In genomic region chr5:33674439-33674838, GRCm38 (mm10) we compare ENCODE assay signal across 10 mouse cellular contexts. TPM values are rescaled to one million over a fixed set of nuclear protein-coding genes. Genes with fewer than 3 reads are reported as not detected.
DNase-seq lines count a peak whose midpoint lies in the region; ATAC-seq and TF ChIP-seq lines count a peak whose summit lies in the region.
"Had no signal": no experiment of that assay in that cellular context is flagged by ENCODE, and none has a peak within 500 bp of the region (broad histone marks: within the 10 kb centered on the region; RNA-seq: fewer than 3 reads in every experiment).

No protein-coding gene starts in this region.

- TF ChIP-seq POLR2A in limb, embryonic 14.5 days (IDR thresholded peaks at IDR 0.05; ENCODE audit: borderline replicate concordance, extremely low read depth, insufficient read depth, insufficient read length), result no peak

- no peak overlapping the region for H3K9ac ChIP-seq in heart, embryonic 13.5 days
- H3K9ac ChIP-seq in hindbrain, embryonic 11.5 days (ENCODE audit: low read depth, low read length), result no peak overlapping the region
- H3K9ac ChIP-seq in limb, embryonic 14.5 days (ENCODE audit: low read depth, low read length, severe bottlenecking), result no peak overlapping the region
- H3K9ac ChIP-seq: liver, embryonic 15.5 days had no signal

- H3K4me3 ChIP-seq in heart, embryonic 13.5 days, result no peak overlapping the region
- H3K4me3 ChIP-seq in hindbrain, embryonic 11.5 days (ENCODE audit: low read depth, low read length), result no peak overlapping the region
- H3K4me3 ChIP-seq in limb, embryonic 14.5 days (replicated peaks; ENCODE audit: low read length), result no peak overlapping the region
- H3K4me3 ChIP-seq: liver, embryonic 15.5 days had no signal

- no peaks in the 10 kb centered on the region for H3K9me3 ChIP-seq in heart, embryonic 13.5 days
- H3K9me3 ChIP-seq in hindbrain, embryonic 11.5 days (ENCODE audit: control insufficient read depth, low read length), result no peaks in the 10 kb centered on the region
- no peaks in the 10 kb centered on the region for H3K9me3 ChIP-seq in limb, embryonic 14.5 days (ENCODE audit: control insufficient read depth, low read length)
- H3K9me3 ChIP-seq: liver, embryonic 15.5 days had no signal

- 64% methylated on average over 3 of the region's 3 CpGs for WGBS in heart, embryonic 13.5 days
- 69% methylated on average over 3 of the region's 3 CpGs for WGBS in hindbrain, embryonic 11.5 days
- WGBS in limb, embryonic 14.5 days, result 60% methylated on average over 3 of the region's 3 CpGs

- no peak for DNase-seq in heart, postnatal 25 days (ENCODE audit: low spot score)
- peak; percentile 85 for DNase-seq in brain, adult 2 months (ENCODE audit: low read depth, low spot score)
- DNase-seq in hindbrain, embryonic 11.5 days (ENCODE audit: low spot score), result no peak
- peak; percentile 51 for DNase-seq in limb, embryonic 14.5 days (ENCODE audit: low spot score)
- DNase-seq in testis, postnatal 10 days (ENCODE audit: low spot score), result no peak
- DNase-seq in adrenal gland, adult 2 months, result no peak
- DNase-seq in urinary bladder, postnatal 25 days (ENCODE audit: low spot score), result no peak

- no peak overlapping the region for H3K4me2 ChIP-seq in heart, embryonic 13.5 days
- no peak overlapping the region for H3K4me2 ChIP-seq in hindbrain, embryonic 11.5 days (replicated peaks; ENCODE audit: low read depth, low read length)
- H3K4me2 ChIP-seq in limb, embryonic 14.5 days (replicated peaks; ENCODE audit: low read depth, low read length, severe bottlenecking), result no peak overlapping the region
- H3K4me2 ChIP-seq: liver, embryonic 15.5 days had no signal

- H3K4me1 ChIP-seq in heart, embryonic 13.5 days, result peaks cover 8% of the 10 kb centered on the region
- H3K4me1 ChIP-seq in hindbrain, embryonic 11.5 days (replicated peaks; ENCODE audit: control insufficient read depth, insufficient read depth, low read length), result no peaks in the 10 kb centered on the region
- no peaks in the 10 kb centered on the region for H3K4me1 ChIP-seq in limb, embryonic 14.5 days (ENCODE audit: control insufficient read depth, insufficient read depth, low read length)
- H3K4me1 ChIP-seq: liver, embryonic 15.5 days had no signal

- ATAC-seq in heart, embryonic 13.5 days (ENCODE audit: extremely low read depth, insufficient number of reproducible peaks, low FRiP score, low TSS enrichment), result peak; percentile 23; the same call in 1 of the 2 replicates
- no peak for ATAC-seq in hindbrain, embryonic 11.5 days (ENCODE audit: low FRiP score)
- peak; percentile 38; the same call in 1 of the 2 replicates for ATAC-seq in limb, embryonic 14.5 days (ENCODE audit: low FRiP score, low read depth)

- H3K27me3 ChIP-seq in heart, embryonic 13.5 days (replicated peaks), result no peaks in the 10 kb centered on the region
- H3K27me3 ChIP-seq in hindbrain, embryonic 11.5 days (ENCODE audit: control insufficient read depth, insufficient read depth, low read length), result no peaks in the 10 kb centered on the region
- no peaks in the 10 kb centered on the region for H3K27me3 ChIP-seq in limb, embryonic 14.5 days (ENCODE audit: control insufficient read depth, insufficient read depth, low read length)
- H3K27me3 ChIP-seq: liver, embryonic 15.5 days had no signal

- intact Hi-C loops in heart, postnatal 25 days (cut with DNase I), result no loop called here

- H3K27ac ChIP-seq in heart, embryonic 13.5 days (replicated peaks), result peak overlapping the region; percentile 5; the same call in 1 of the 2 replicates
- H3K27ac ChIP-seq in hindbrain, embryonic 11.5 days (ENCODE audit: low read depth, low read length), result peak overlapping the region; percentile 27; the same call in 1 of the 2 replicates
- H3K27ac ChIP-seq in limb, embryonic 14.5 days (replicated peaks; ENCODE audit: low read depth, low read length), result no peak overlapping the region; the same call in 1 of the 2 replicates
- H3K27ac ChIP-seq: liver, embryonic 15.5 days had no signal

- peaks cover 39% of the 10 kb centered on the region for H3K36me3 ChIP-seq in heart, embryonic 13.5 days
- H3K36me3 ChIP-seq in hindbrain, embryonic 11.5 days (ENCODE audit: control insufficient read depth, insufficient read depth, low read length), result 0 out of 2 replicates have a peak, but pooled peaks cover 6% of the 10 kb centered on the region
- peaks cover 39% of the 10 kb centered on the region for H3K36me3 ChIP-seq in limb, embryonic 14.5 days (ENCODE audit: control insufficient read depth, insufficient read depth, low read length)

RNA-seq across cellular contexts. Expression of gene Tmem129, which starts 16.2 kb away (rescaled TPM):
- 32.0 and 33.0 TPM in 2 replicates for polyA plus RNA-seq in heart, embryonic 13.5 days (2015; fragmentation: Nextera tagmentation; extraction: Ambion mirVana)
- 10 to 100 TPM; 19.8 to 20.2 TPM for total RNA-seq in heart, postnatal 25 days (2021)
- 37.2 and 39.0 TPM in 2 replicates for polyA plus RNA-seq in hindbrain, embryonic 11.5 days (2014; fragmentation: Nextera tagmentation; extraction: Ambion mirVana)
- polyA plus RNA-seq in limb, embryonic 14.5 days (2012; rRNA removed), result 49.9 and 68.5 TPM in 2 replicates
- polyA plus RNA-seq in limb, embryonic 14.5 days (2014; fragmentation: Nextera tagmentation; extraction: Ambion mirVana), result 44.9 and 49.3 TPM in 2 replicates
- total RNA-seq in adrenal gland, adult 2 months (2021), result 10 to 100 TPM; 27.5 to 31.0 TPM
- polyA plus RNA-seq in adrenal gland, adult 2 months (2012; rRNA removed), result 80.4 and 90.5 TPM in 2 replicates

RNA-seq across cellular contexts. Expression of gene Tacc3, which starts 16.5 kb away (rescaled TPM):
- polyA plus RNA-seq in heart, embryonic 13.5 days (2015; fragmentation: Nextera tagmentation; extraction: Ambion mirVana), result 122 and 125 TPM in 2 replicates
- 1 to 10 TPM; 2.4 TPM for total RNA-seq in heart, postnatal 25 days (2021)
- 232 and 255 TPM in 2 replicates for polyA plus RNA-seq in hindbrain, embryonic 11.5 days (2014; fragmentation: Nextera tagmentation; extraction: Ambion mirVana)
- polyA plus RNA-seq in limb, embryonic 14.5 days (2012; rRNA removed), result 84.3 and 103 TPM in 2 replicates
- polyA plus RNA-seq in limb, embryonic 14.5 days (2014; fragmentation: Nextera tagmentation; extraction: Ambion mirVana), result 147 and 154 TPM in 2 replicates
- total RNA-seq in adrenal gland, adult 2 months (2021), result 1 to 10 TPM; 4.4 to 5.4 TPM
- 2.3 and 3.6 TPM in 2 replicates for polyA plus RNA-seq in adrenal gland, adult 2 months (2012; rRNA removed)

RNA-seq across cellular contexts. Expression of gene Slbp, which starts 22.1 kb away (rescaled TPM):
- 114 and 121 TPM in 2 replicates for polyA plus RNA-seq in heart, embryonic 13.5 days (2015; fragmentation: Nextera tagmentation; extraction: Ambion mirVana)
- 10 to 100 TPM; 15.3 to 16.2 TPM for total RNA-seq in heart, postnatal 25 days (2021)
- 257 and 262 TPM in 2 replicates for polyA plus RNA-seq in hindbrain, embryonic 11.5 days (2014; fragmentation: Nextera tagmentation; extraction: Ambion mirVana)
- polyA plus RNA-seq in limb, embryonic 14.5 days (2012; rRNA removed), result 110 and 148 TPM in 2 replicates
- polyA plus RNA-seq in limb, embryonic 14.5 days (2014; fragmentation: Nextera tagmentation; extraction: Ambion mirVana), result 190 and 199 TPM in 2 replicates
- 10 to 100 TPM; 29.4 to 37.7 TPM for total RNA-seq in adrenal gland, adult 2 months (2021)
- 17.8 and 25.0 TPM in 2 replicates for polyA plus RNA-seq in adrenal gland, adult 2 months (2012; rRNA removed)

RNA-seq across cellular contexts. Expression of gene Gm9903, which starts 44.7 kb away (rescaled TPM):
- 0.83 and 1.2 TPM in 2 replicates for polyA plus RNA-seq in heart, embryonic 13.5 days (2015; fragmentation: Nextera tagmentation; extraction: Ambion mirVana)
- total RNA-seq in heart, postnatal 25 days (2021), result 1 to 10 TPM; 1.1 to 1.3 TPM
- polyA plus RNA-seq in hindbrain, embryonic 11.5 days (2014; fragmentation: Nextera tagmentation; extraction: Ambion mirVana), result 0.66 and 0.94 TPM in 2 replicates
- 0.78 and 0.80 TPM in 2 replicates for polyA plus RNA-seq in limb, embryonic 14.5 days (2012; rRNA removed)
- polyA plus RNA-seq in limb, embryonic 14.5 days (2014; fragmentation: Nextera tagmentation; extraction: Ambion mirVana), result 0.73 and 0.89 TPM in 2 replicates
- total RNA-seq in adrenal gland, adult 2 months (2021), result under 1 TPM; 0.26 to 0.69 TPM
- 0.09 and 0.15 TPM in 2 replicates for polyA plus RNA-seq in adrenal gland, adult 2 months (2012; rRNA removed)
- total RNA-seq: common myeloid progenitor, adult 5-6 weeks had no signal

RNA-seq across cellular contexts. Expression of gene Fam53a, which starts 45.0 kb away (rescaled TPM):
- 46.9 and 50.2 TPM in 2 replicates for polyA plus RNA-seq in heart, embryonic 13.5 days (2015; fragmentation: Nextera tagmentation; extraction: Ambion mirVana)
- 10 to 100 TPM; 24.6 to 25.2 TPM for total RNA-seq in heart, postnatal 25 days (2021)
- polyA plus RNA-seq in hindbrain, embryonic 11.5 days (2014; fragmentation: Nextera tagmentation; extraction: Ambion mirVana), result 50.3 and 52.3 TPM in 2 replicates
- polyA plus RNA-seq in limb, embryonic 14.5 days (2012; rRNA removed), result 34.0 and 44.5 TPM in 2 replicates
- polyA plus RNA-seq in limb, embryonic 14.5 days (2014; fragmentation: Nextera tagmentation; extraction: Ambion mirVana), result 68.4 and 79.6 TPM in 2 replicates
- 10 to 100 TPM; 26.1 to 28.5 TPM for total RNA-seq in adrenal gland, adult 2 months (2021)
- polyA plus RNA-seq in adrenal gland, adult 2 months (2012; rRNA removed), result 74.4 and 97.8 TPM in 2 replicates

Comparison
In these comparisons a context has a peak if more than half of its experiments do, and no peak if none do; other contexts are left out.
1. DNase-seq: peak in brain, adult 2 months (single experiment) and limb, embryonic 14.5 days (single experiment); none in heart, postnatal 25 days (single experiment), hindbrain, embryonic 11.5 days (single experiment), testis, postnatal 10 days (single experiment), adrenal gland, adult 2 months (single experiment) and urinary bladder, postnatal 25 days (single experiment).
2. RNA of gene Tacc3, which starts 16.5 kb away (polyA plus RNA-seq): 232 to 255 TPM in hindbrain, embryonic 11.5 days, 84.3 to 154 TPM in limb, embryonic 14.5 days and 122 to 125 TPM in heart, embryonic 13.5 days; 2.3 to 3.6 TPM in adrenal gland, adult 2 months; every median in the first group is over 10 times any median in the second.